In the genomic region with DNA sequence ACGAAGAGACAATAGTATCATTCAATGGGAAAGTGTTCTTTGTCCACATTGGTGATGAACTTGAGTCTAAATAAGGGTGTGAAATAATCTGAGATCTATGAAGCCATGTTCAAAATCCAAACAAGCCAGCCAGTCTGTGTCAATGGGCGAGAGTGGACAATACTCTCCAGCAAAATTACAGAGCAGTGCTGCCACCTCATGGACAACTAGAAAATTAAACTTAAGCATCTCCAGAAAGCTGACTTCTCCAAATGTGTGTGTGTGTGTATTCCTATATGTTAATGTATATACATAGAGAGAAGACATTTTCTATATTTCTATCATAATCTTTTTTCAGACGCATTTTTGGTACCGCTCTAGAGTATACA, we compare ENCODE assay signal across 8 mouse cellular contexts. TPM values are rescaled to one million over a fixed set of nuclear protein-coding genes. Genes with fewer than 3 reads are reported as not detected.
DNase-seq lines count a peak whose midpoint lies in the region; ATAC-seq and TF ChIP-seq lines count a peak whose summit lies in the region.

No protein-coding gene starts in this region.

- H3K9ac ChIP-seq in CH12.LX (ENCODE audit: insufficient read depth, low read depth), result no peak overlapping the region
- no peak overlapping the region for H3K9ac ChIP-seq in forebrain, postnatal 0 days
- H3K9ac ChIP-seq in neural tube, embryonic 15.5 days (replicated peaks), result no peak overlapping the region

- H3K27ac ChIP-seq in CH12.LX (ENCODE audit: insufficient read depth, low read depth), result no peak overlapping the region
- no peak overlapping the region for H3K27ac ChIP-seq in cerebellum, adult 2 months (ENCODE audit: insufficient read depth, low read length)
- no peak overlapping the region for H3K27ac ChIP-seq in forebrain, postnatal 0 days (ENCODE audit: low read depth, low read length)
- no peak overlapping the region for H3K27ac ChIP-seq in kidney, adult 2 months (ENCODE audit: insufficient read depth, low read depth, low read length)
- H3K27ac ChIP-seq in neural tube, embryonic 15.5 days (replicated peaks), result no peak overlapping the region

- TF ChIP-seq RAD21 in CH12.LX (IDR thresholded peaks at IDR 0.05; ENCODE audit: low read depth, low read length), result peak; percentile 86

- TF ChIP-seq EP300 in CH12.LX (IDR thresholded peaks at IDR 0.05; ENCODE audit: low read length), result no peak

- no peak for TF ChIP-seq POLR2A in CH12.LX (IDR thresholded peaks at IDR 0.05; ENCODE audit: low read depth, low read length)
- no peak for TF ChIP-seq POLR2A in cerebellum, adult 2 months (IDR thresholded peaks at IDR 0.05; ENCODE audit: borderline replicate concordance, insufficient read depth, low read length)
- TF ChIP-seq POLR2A in kidney, adult 2 months (IDR thresholded peaks at IDR 0.05; ENCODE audit: low read depth, low read length), result no peak
- no peak for TF ChIP-seq POLR2A in lung, adult 2 months (IDR thresholded peaks at IDR 0.05; ENCODE audit: borderline replicate concordance, extremely low read depth, low read depth, low read length)

- no peaks in the 10 kb centered on the region for H3K79me2 ChIP-seq in CH12.LX (replicated peaks; ENCODE audit: control insufficient read depth, extremely low read depth, insufficient read depth, poor library complexity, severe bottlenecking)

- DNase-seq in A20 (ENCODE audit: low read depth, low spot score), result peak; percentile 75
- DNase-seq in CH12.LX (ENCODE audit: extremely low read depth), result peak; percentile 74
- peak; percentile 41 to 54 for DNase-seq in cerebellum, adult 2 months
- peak; percentile 67 for DNase-seq in forebrain, postnatal 0 days
- DNase-seq in kidney, adult 2 months, result peak; percentile 72
- DNase-seq in lung, adult 2 months, result peak; percentile 41

- no peaks in the 10 kb centered on the region for H3K36me3 ChIP-seq in CH12.LX (replicated peaks in 1 of 2; ENCODE audit: control insufficient read depth in 1 of 2, insufficient read depth in 1 of 2, low read length in 1 of 2)
- no peaks in the 10 kb centered on the region for H3K36me3 ChIP-seq in forebrain, postnatal 0 days (ENCODE audit: insufficient read depth)
- H3K36me3 ChIP-seq in kidney, adult 2 months (ENCODE audit: control insufficient read depth, insufficient read depth, low read length), result no peaks in the 10 kb centered on the region
- no peaks in the 10 kb centered on the region for H3K36me3 ChIP-seq in neural tube, embryonic 15.5 days

- H3K27me3 ChIP-seq in CH12.LX (replicated peaks), result no peaks in the 10 kb centered on the region
- H3K27me3 ChIP-seq in cerebellum, adult 2 months (ENCODE audit: control insufficient read depth, insufficient read depth, low read length), result no peaks in the 10 kb centered on the region
- H3K27me3 ChIP-seq in forebrain, postnatal 0 days (ENCODE audit: insufficient read depth, low read length), result no peaks in the 10 kb centered on the region
- no peaks in the 10 kb centered on the region for H3K27me3 ChIP-seq in kidney, adult 2 months (replicated peaks; ENCODE audit: control insufficient read depth, insufficient read depth, low read length)
- no peaks in the 10 kb centered on the region for H3K27me3 ChIP-seq in neural tube, embryonic 15.5 days (replicated peaks)

- 38% methylated on average over 4 of the region's 4 CpGs for WGBS in cerebellum, adult 2 months
- WGBS in forebrain, postnatal 0 days, result 32% methylated on average over 4 of the region's 4 CpGs
- 32% methylated on average over 4 of the region's 4 CpGs for WGBS in kidney, adult 2 months
- 29% methylated on average over 4 of the region's 4 CpGs for WGBS in lung, adult 2 months
- WGBS in neural tube, embryonic 15.5 days, result 32% methylated on average over 4 of the region's 4 CpGs

- no peaks in the 10 kb centered on the region for H3K9me3 ChIP-seq in CH12.LX (replicated peaks; ENCODE audit: low read length)
- no peaks in the 10 kb centered on the region for H3K9me3 ChIP-seq in forebrain, postnatal 0 days (ENCODE audit: low read length)
- no peaks in the 10 kb centered on the region for H3K9me3 ChIP-seq in neural tube, embryonic 15.5 days (replicated peaks)

- H3K4me2 ChIP-seq in CH12.LX (ENCODE audit: insufficient read depth, low read depth, poor library complexity, severe bottlenecking), result no peak overlapping the region
- no peak overlapping the region for H3K4me2 ChIP-seq in forebrain, postnatal 0 days (ENCODE audit: low read depth)
- no peak overlapping the region for H3K4me2 ChIP-seq in neural tube, embryonic 15.5 days

- peaks cover 0 to 13% of the 10 kb centered on the region in 2 experiments; a peak in 1 of 4 replicates for H3K4me1 ChIP-seq in CH12.LX (ENCODE audit: control insufficient read depth in 1 of 2, insufficient read depth in 2 of 2)
- no peaks in the 10 kb centered on the region for H3K4me1 ChIP-seq in cerebellum, adult 2 months (ENCODE audit: control insufficient read depth, insufficient read depth, low read length)
- H3K4me1 ChIP-seq in forebrain, postnatal 0 days (ENCODE audit: insufficient read depth), result no peaks in the 10 kb centered on the region
- H3K4me1 ChIP-seq in kidney, adult 2 months (ENCODE audit: control insufficient read depth, insufficient read depth, low read length), result peaks cover 5% of the 10 kb centered on the region; the same call in 1 of the 2 replicates
- no peaks in the 10 kb centered on the region for H3K4me1 ChIP-seq in lung, adult 2 months (ENCODE audit: control insufficient read depth, insufficient read depth, low read length)
- H3K4me1 ChIP-seq in neural tube, embryonic 15.5 days, result 0 out of 2 replicates have a peak, but pooled peaks cover 4% of the 10 kb centered on the region

- H3K4me3 ChIP-seq in CH12.LX (replicated peaks in 1 of 3; ENCODE audit: low read depth in 2 of 3, low read length in 2 of 3, poor library complexity in 1 of 3), result no peak overlapping the region
- no peak overlapping the region for H3K4me3 ChIP-seq in cerebellum, adult 2 months (replicated peaks; ENCODE audit: insufficient read depth, low read depth, low read length)
- H3K4me3 ChIP-seq in forebrain, postnatal 0 days (ENCODE audit: low read depth, low read length), result no peak overlapping the region
- H3K4me3 ChIP-seq in kidney, adult 2 months (ENCODE audit: insufficient read depth, low read depth, low read length), result no peak overlapping the region
- H3K4me3 ChIP-seq in lung, adult 2 months (replicated peaks; ENCODE audit: extremely low read depth, low read depth, low read length), result no peak overlapping the region
- no peak overlapping the region for H3K4me3 ChIP-seq in neural tube, embryonic 15.5 days (replicated peaks)

- ATAC-seq in forebrain, postnatal 0 days, result peak; percentile 67
- peak; percentile 47; the same call in 1 of the 2 replicates for ATAC-seq in neural tube, embryonic 15.5 days (ENCODE audit: low FRiP score)
- ATAC-seq in erythroid progenitor cell, adult 5-6 weeks (replicated peaks; ENCODE audit: low FRiP score, poor library complexity, severe bottlenecking), result no peak

- TF ChIP-seq CTCF in CH12.LX (conservative IDR thresholded peaks at IDR 0.05 in 1 of 2, IDR thresholded peaks at IDR 0.05 in 1 of 2; ENCODE audit: low read depth in 2 of 2, low read length in 2 of 2), result peak; percentile 38 to 89; a peak in 3 of 4 replicates
- TF ChIP-seq CTCF in cerebellum, adult 2 months (IDR thresholded peaks at IDR 0.05; ENCODE audit: borderline replicate concordance, insufficient read depth, low read depth, low read length), result peak; percentile 41; the same call in 1 of the 2 replicates
- peak; percentile 65 for TF ChIP-seq CTCF in forebrain, postnatal 0 days (IDR thresholded peaks at IDR 0.05; ENCODE audit: low read depth)
- peak; percentile 53 for TF ChIP-seq CTCF in kidney, adult 2 months (conservative IDR thresholded peaks at IDR 0.05; ENCODE audit: insufficient read depth, insufficient read length, low read depth, low read length)
- peak; percentile 42 for TF ChIP-seq CTCF in lung, adult 2 months (IDR thresholded peaks at IDR 0.05; ENCODE audit: insufficient read depth, low read length)

- dilution Hi-C loops in CH12.LX (cut with MboI; ENCODE audit: extremely low pct_ligation_motif_present, extremely low pct_unique_long_range_greater_than_20kb, low sequenced_read_pairs), result no loop called here

- in situ Hi-C loops in CH12.LX (cut with MboI; ENCODE audit: low pct_ligation_motif_present, low pct_unique_long_range_greater_than_20kb, low sequenced_read_pairs), result loop anchor here (10.0 kb wide), 2 partner anchors 94 to 136 kb away; no protein-coding TSS in a partner anchor

TF ChIP-seq in CH12.LX, 34 proteins besides CTCF, POLR2A, EP300 and RAD21:
- peak; percentile 71 for TF ChIP-seq SMC3 (IDR thresholded peaks at IDR 0.05; ENCODE audit: low read depth, low read length)
- no peak for TF ChIP-seq ETS1 (conservative IDR thresholded peaks at IDR 0.05; ENCODE audit: low read depth, low read length)
- no peak for TF ChIP-seq JUN (IDR thresholded peaks at IDR 0.05; ENCODE audit: insufficient read depth, low read depth, low read length)
- no peak for TF ChIP-seq SIN3A (IDR thresholded peaks at IDR 0.05; ENCODE audit: low read length)
- TF ChIP-seq JUND (conservative IDR thresholded peaks at IDR 0.05; ENCODE audit: low read depth, low read length), result 0 out of 2 replicates have a peak, but pooled peaks have one; percentile 39
- TF ChIP-seq NELFE (IDR thresholded peaks at IDR 0.05; ENCODE audit: low read depth, low read length), result no peak
- no peak for TF ChIP-seq USF2 (conservative IDR thresholded peaks at IDR 0.05; ENCODE audit: low read depth, low read length)
- TF ChIP-seq CHD2 (IDR thresholded peaks at IDR 0.05; ENCODE audit: low read length), result no peak
- TF ChIP-seq PAX5 (IDR thresholded peaks at IDR 0.05; ENCODE audit: low read length), result no peak
- no peak for TF ChIP-seq KAT2A (IDR thresholded peaks at IDR 0.05; ENCODE audit: insufficient replicate concordance, low read length)

RNA-seq across cellular contexts. Expression of a gene that starts 33.6 kb away (rescaled TPM):
- total RNA-seq in CH12.LX (2012; rRNA removed), result 20.1 and 22.2 TPM in 2 replicates
- 19.8 and 22.8 TPM in 2 replicates for total RNA-seq in CH12.LX (2014; rRNA removed)
- polyA plus RNA-seq in CH12.LX (2012; ENCODE audit: insufficient read length, low read depth), result 27.0 and 27.3 TPM in 2 replicates
- polyA plus RNA-seq in cerebellum, adult 2 months (2012; rRNA removed), result 31.0 and 32.4 TPM in 2 replicates
- 88.0 and 98.3 TPM in 2 replicates for total RNA-seq in forebrain, postnatal 0 days (2014; rRNA removed)
- polyA plus RNA-seq in forebrain, postnatal 0 days (2015; fragmentation: Nextera tagmentation; extraction: Ambion mirVana), result 7.5 and 9.5 TPM in 2 replicates
- polyA plus RNA-seq in kidney, adult 2 months (2012; rRNA removed), result 18.7 and 23.3 TPM in 2 replicates
- 37.2 and 47.3 TPM in 2 replicates for polyA plus RNA-seq in lung, adult 2 months (2012; rRNA removed)
- 16.4 and 16.5 TPM in 2 replicates for polyA plus RNA-seq in neural tube, embryonic 15.5 days (2015; fragmentation: Nextera tagmentation; extraction: Ambion mirVana)
- 63.8 and 65.4 TPM in 2 replicates for total RNA-seq in erythroid progenitor cell, adult 5-6 weeks (2015; ENCODE audit: low replicate concordance)
- total RNA-seq in erythroid progenitor cell, adult 5-6 weeks (2017; ENCODE audit: low replicate concordance), result 67.6 and 102 TPM in 2 replicates
